Mouse (Mus musculus) testis, adult 2 months (tissue): ENCODE results near the gene Gm30302.

Experiments used
- CTCF ChIP-seq: fragments of 200-500 bp; IDR thresholded peaks from 2 replicates; pipeline ENCODE4 v1.5.1; 2012; ENCODE audit warnings: low read depth, mild to moderate bottlenecking, inconsistent platforms, low read length, moderate library complexity; ENCODE audit not compliant: control insufficient read depth, insufficient read depth, insufficient replicate concordance
- POLR2A ChIP-seq: fragments of 200-500 bp; IDR thresholded peaks from 2 replicates; pipeline ENCODE4 v1.6.1; 2012; ENCODE audit warnings: low read depth, mild to moderate bottlenecking, inconsistent platforms, low read length, moderate library complexity; ENCODE audit not compliant: control insufficient read depth

DNA sequence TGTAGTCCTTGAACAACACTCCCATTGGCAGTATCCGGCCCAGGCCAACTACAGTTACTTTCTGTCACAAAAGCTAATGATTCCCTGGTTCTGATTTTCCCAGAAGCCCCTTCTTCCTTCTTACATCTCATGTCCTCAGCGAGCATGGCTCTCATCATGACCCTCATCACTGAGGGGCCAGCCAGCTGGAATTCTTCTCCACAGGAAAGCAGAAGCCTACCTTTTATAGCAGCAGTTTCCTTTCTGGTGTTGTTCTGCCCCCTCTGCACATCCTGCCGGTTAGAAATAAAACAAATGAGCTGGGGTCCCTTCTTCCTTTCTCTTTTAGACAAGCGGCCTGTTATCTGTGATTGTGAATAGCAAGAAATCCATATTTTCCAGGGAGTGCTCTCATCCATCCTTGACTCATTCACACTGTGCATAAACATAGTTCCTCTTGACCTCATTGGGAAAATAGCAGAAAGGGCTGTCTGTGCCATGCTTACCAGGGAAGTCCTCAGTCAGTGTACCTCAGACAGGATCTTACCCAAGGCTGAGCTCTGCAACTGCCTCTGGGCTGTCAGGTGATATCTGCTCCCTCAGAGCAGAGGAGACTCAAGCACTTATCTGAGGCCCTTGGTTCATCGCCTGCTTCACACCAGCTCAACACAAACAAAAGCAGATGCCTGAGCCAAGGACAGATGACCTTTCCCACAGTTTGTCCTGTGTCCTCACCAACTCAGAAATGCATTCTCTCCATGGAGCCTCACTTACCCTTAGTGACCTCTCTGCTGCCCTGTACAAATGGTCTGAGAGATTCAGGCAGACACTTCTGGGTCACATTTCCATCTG lies 10.0 kb downstream of the Gm30302 start:
- TF ChIP-seq CTCF: no peak
- no peak for TF ChIP-seq POLR2A
